Mouse (Mus musculus): ENCODE measurements at regions not wholly inside any gene's neighbourhood (a gene's known extent, or its start where the extent isn't known, plus 50 kb on each side); places are given as distances from the start of the nearest gene placed in this dataset.

GRCm38 (mm10) chr5:100217178-100218035 lies 57.8 kb upstream of the Tmem150c start:
- ATAC-seq (replicated peaks; ENCODE audit: insufficient number of reproducible peaks, low FRiP score, low TSS enrichment, poor library complexity, severe bottlenecking) = peak; percentile 48

DNA sequence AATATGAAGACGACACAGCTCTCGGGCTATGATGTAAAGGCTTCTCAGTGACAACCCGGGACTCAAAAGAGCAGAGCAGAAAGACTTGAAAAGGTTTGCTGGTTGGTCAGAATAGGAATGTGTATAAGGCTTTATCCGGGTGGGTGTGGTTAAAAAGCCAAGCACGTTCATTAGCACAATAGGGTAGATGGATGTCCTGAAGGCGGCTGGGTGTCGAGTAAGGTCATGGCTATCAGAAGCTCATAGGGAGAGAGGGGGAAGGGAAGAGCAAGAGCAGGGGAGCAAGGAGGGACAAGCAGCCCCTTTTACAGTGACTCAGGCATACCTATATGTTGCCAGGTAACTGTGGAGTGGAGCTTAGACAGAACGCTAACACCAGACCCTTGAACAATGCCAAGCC lies 54.3 kb upstream of the Tmem150c start:
- ATAC-seq (replicated peaks; ENCODE audit: insufficient number of reproducible peaks, low FRiP score, low TSS enrichment, poor library complexity, severe bottlenecking) = no peak

GRCm38 (mm10) chr5:100210708-100211107 lies 51.1 kb upstream of the Tmem150c start:
- no peak for ATAC-seq (replicated peaks; ENCODE audit: insufficient number of reproducible peaks, low FRiP score, low TSS enrichment, poor library complexity, severe bottlenecking)

All from monocyte, adult 5-6 weeks (primary cell).